In genomic region chr8:126846188-126846565, GRCm38 (mm10) we compare ENCODE assay signal across 18 mouse cellular contexts.
DNase-seq lines count a peak whose midpoint lies in the region; ATAC-seq and TF ChIP-seq lines count a peak whose summit lies in the region.
"Had no signal": no experiment of that assay in that cellular context is flagged by ENCODE, and none has a peak within 500 bp of the region (broad histone marks: within the 10 kb centered on the region; RNA-seq: fewer than 3 reads in every experiment).

No protein-coding gene starts in this region.

- ATAC-seq in lung, postnatal 0 days: no peak
- no peak for ATAC-seq in midbrain, embryonic 13.5 days
- ATAC-seq: forebrain, embryonic 14.5 days had no signal

- H3K4me1 ChIP-seq in lung, postnatal 0 days (ENCODE audit: insufficient read depth, low read depth, low read length): peaks cover 40% of the 10 kb centered on the region; the same call in 1 of the 2 replicates
- peaks cover 3% of the 10 kb centered on the region; the same call in 1 of the 2 replicates for H3K4me1 ChIP-seq in midbrain, embryonic 13.5 days (replicated peaks)
- H3K4me1 ChIP-seq in hindbrain, embryonic 10.5 days (replicated peaks): peaks cover 39% of the 10 kb centered on the region

- H3K27me3 ChIP-seq in lung, postnatal 0 days (replicated peaks; ENCODE audit: insufficient read depth, low read length): no peaks in the 10 kb centered on the region
- H3K27me3 ChIP-seq in midbrain, embryonic 13.5 days: no peaks in the 10 kb centered on the region
- no peaks in the 10 kb centered on the region for H3K27me3 ChIP-seq in hindbrain, embryonic 10.5 days (ENCODE audit: insufficient read depth, poor library complexity, severe bottlenecking)
- H3K27me3 ChIP-seq: kidney, embryonic 15.5 days; limb, embryonic 12.5 days; lung, embryonic 15.5 days had no signal

- peak; percentile 94 for DNase-seq in heart, adult 11 months
- no peak for DNase-seq in heart, postnatal 36 days
- DNase-seq in lung, postnatal 0 days (ENCODE audit: low spot score): no peak
- no peak for DNase-seq in lung, postnatal 4 days
- peak; percentile 57 for DNase-seq in thymus, postnatal 25 days
- DNase-seq in hindbrain, embryonic 10.5 days (ENCODE audit: low spot score): no peak
- DNase-seq: cerebellum, adult 8-10 months; embryo, embryonic 11 days; retina, postnatal 1 day had no signal

- no peak overlapping the region for H3K9ac ChIP-seq in lung, postnatal 0 days (replicated peaks; ENCODE audit: low read depth)
- no peak overlapping the region for H3K9ac ChIP-seq in midbrain, embryonic 13.5 days (replicated peaks)
- H3K9ac ChIP-seq: kidney, embryonic 15.5 days; limb, embryonic 12.5 days; lung, embryonic 15.5 days had no signal

- no peak for TF ChIP-seq CTCF in lung, postnatal 0 days (IDR thresholded peaks at IDR 0.05)

- intact Hi-C loops in heart, postnatal 36 days (cut with DNase I): loop anchor here (5.0 kb wide), 1 partner anchor 66 kb away; no protein-coding TSS in a partner anchor

- no peaks in the 10 kb centered on the region for H3K36me3 ChIP-seq in lung, postnatal 0 days (ENCODE audit: insufficient read depth, low read length)
- H3K36me3 ChIP-seq in macrophage (ENCODE audit: inconsistent target): no peaks in the 10 kb centered on the region
- H3K36me3 ChIP-seq in midbrain, embryonic 13.5 days: no peaks in the 10 kb centered on the region
- H3K36me3 ChIP-seq in hindbrain, embryonic 10.5 days: no peaks in the 10 kb centered on the region
- H3K36me3 ChIP-seq: kidney, embryonic 15.5 days; limb, embryonic 12.5 days; lung, embryonic 15.5 days had no signal

- TF ChIP-seq EP300 in lung, postnatal 0 days (IDR thresholded peaks at IDR 0.05): no peak

- no peak overlapping the region for H3K4me2 ChIP-seq in lung, postnatal 0 days (replicated peaks; ENCODE audit: low read depth, low read length)
- no peak overlapping the region for H3K4me2 ChIP-seq in midbrain, embryonic 13.5 days (replicated peaks)
- H3K4me2 ChIP-seq: kidney, embryonic 15.5 days; limb, embryonic 12.5 days; lung, embryonic 15.5 days; midbrain, embryonic 11.5 days had no signal

- 32% methylated on average over 3 of the region's 3 CpGs for WGBS in lung, postnatal 0 days
- 3% methylated on average over 3 of the region's 3 CpGs for whole genome bisulfite sequencing in macrophage (ENCODE audit: missing documents)
- WGBS in midbrain, embryonic 13.5 days: 67% methylated on average over 3 of the region's 3 CpGs
- 75% methylated on average over 3 of the region's 3 CpGs for WGBS in hindbrain, embryonic 10.5 days

- H3K79me2 ChIP-seq in macrophage (ENCODE audit: inconsistent target): no peaks in the 10 kb centered on the region

- no peak overlapping the region for H3K4me3 ChIP-seq in lung, postnatal 0 days (ENCODE audit: low read depth, low read length)
- no peak overlapping the region for H3K4me3 ChIP-seq in macrophage (ENCODE audit: inconsistent target)
- no peak overlapping the region for H3K4me3 ChIP-seq in midbrain, embryonic 13.5 days (replicated peaks)
- no peak overlapping the region for H3K4me3 ChIP-seq in hindbrain, embryonic 10.5 days
- H3K4me3 ChIP-seq: kidney, embryonic 15.5 days; left cerebral cortex, adult 2 months; limb, embryonic 12.5 days; lung, embryonic 15.5 days; myocyte had no signal

- H3K27ac ChIP-seq in lung, postnatal 0 days (ENCODE audit: low read length): peak overlapping the region; percentile 70; the same call in 1 of the 2 replicates
- H3K27ac ChIP-seq in macrophage: peak overlapping the region; percentile 100
- H3K27ac ChIP-seq in midbrain, embryonic 13.5 days: no peak overlapping the region
- no peak overlapping the region for H3K27ac ChIP-seq in hindbrain, embryonic 10.5 days
- H3K27ac ChIP-seq: kidney, embryonic 15.5 days; left cerebral cortex, adult 2 months; limb, embryonic 12.5 days had no signal

- no peaks in the 10 kb centered on the region for H3K9me3 ChIP-seq in lung, postnatal 0 days (ENCODE audit: low read length)
- no peaks in the 10 kb centered on the region for H3K9me3 ChIP-seq in midbrain, embryonic 13.5 days
- H3K9me3 ChIP-seq in hindbrain, embryonic 10.5 days: no peaks in the 10 kb centered on the region
- H3K9me3 ChIP-seq: kidney, embryonic 15.5 days; limb, embryonic 12.5 days; lung, embryonic 15.5 days had no signal

Comparison
In these comparisons a context has a peak if more than half of its experiments do, and no peak if none do; other contexts are left out.
1. DNase-seq: peak in heart, adult 11 months (single experiment) and thymus, postnatal 25 days (single experiment); none in heart, postnatal 36 days (0 of 2), lung, postnatal 0 days (single experiment), lung, postnatal 4 days (0 of 2) and hindbrain, embryonic 10.5 days (single experiment).
2. H3K27ac ChIP-seq: peak in lung, postnatal 0 days (single experiment) and macrophage (single experiment); none in midbrain, embryonic 13.5 days (single experiment) and hindbrain, embryonic 10.5 days (single experiment).